Mouse (Mus musculus) CH12.LX (cell line): ENCODE data around the gene Mettl26. TPM values are rescaled to one million over a fixed set of nuclear protein-coding genes. Genes with fewer than 3 reads are reported as not detected.

Source experiments
- DNase-seq: peaks from one replicate; pipeline ENCODE4 v3.0.0-alpha.2; 2013; ENCODE audit errors: extremely low read depth
- H3K27ac ChIP-seq: 2 replicates; pipeline ENCODE4 v1.5.1; 2012; ENCODE audit warnings: low read depth, mild to moderate bottlenecking, control low read depth, moderate library complexity; ENCODE audit not compliant: insufficient read depth
- H3K27me3 ChIP-seq: replicated peaks from 2 replicates; pipeline ENCODE3; 2012; ENCODE audit warnings: inconsistent platforms
- H3K36me3 ChIP-seq, 2 experiments: replicated peaks in 1 of 2; 2 replicates each; pipeline versions ENCODE3 to v1.6.1; 2012; ENCODE audit warnings: inconsistent platforms in 1 of 2, low read length in 1 of 2, mild to moderate bottlenecking in 1 of 2, mixed read lengths in 1 of 2, moderate library complexity in 1 of 2; ENCODE audit not compliant: control insufficient read depth in 1 of 2, insufficient read depth in 1 of 2
- H3K4me1 ChIP-seq, 2 experiments: 2 replicates each; pipeline ENCODE4 v1.6.1; 2012; ENCODE audit warnings: inconsistent platforms in 1 of 2, moderate library complexity in 1 of 2; ENCODE audit not compliant: insufficient read depth in 2 of 2, control insufficient read depth in 1 of 2
- H3K4me2 ChIP-seq: 2 replicates; pipeline ENCODE4 v1.6.1; 2012; ENCODE audit warnings: low read depth, mild to moderate bottlenecking, control low read depth; ENCODE audit not compliant: poor library complexity, insufficient read depth, severe bottlenecking
- H3K4me3 ChIP-seq, 3 experiments: fragments of 150-350 bp in 1 of 3; sonication (generic) in 1 of 3; replicated peaks in 1 of 3; 2 replicates each; pipeline versions ENCODE3 to v1.5.1; 2011 to 2012; ENCODE audit warnings: low read depth in 2 of 3, low read length in 2 of 3, mild to moderate bottlenecking in 2 of 3, moderate library complexity in 2 of 3, control low read depth in 1 of 3, improper control_type of control experiment in 1 of 3, inconsistent platforms in 1 of 3, mixed read lengths in 1 of 3; ENCODE audit not compliant: poor library complexity in 1 of 3
- H3K79me2 ChIP-seq: replicated peaks from 2 replicates; pipeline ENCODE4 v1.6.1; 2012; ENCODE audit warnings: mild to moderate bottlenecking, moderate library complexity; ENCODE audit not compliant: control insufficient read depth, poor library complexity, insufficient read depth, severe bottlenecking; ENCODE audit errors: extremely low read depth
- H3K9ac ChIP-seq: 2 replicates; pipeline ENCODE4 v1.6.1; 2012; ENCODE audit warnings: low read depth, mild to moderate bottlenecking, control low read depth, moderate library complexity; ENCODE audit not compliant: insufficient read depth
- H3K9me3 ChIP-seq: replicated peaks from 2 replicates; pipeline ENCODE3; 2012; ENCODE audit warnings: low read length, inconsistent platforms, mixed read lengths
- CHD1 ChIP-seq: IDR thresholded peaks from 2 replicates; pipeline ENCODE4 v1.6.1; 2012; ENCODE audit warnings: low read depth, low read length, improper control_type of control experiment, inconsistent platforms
- CHD2 ChIP-seq: IDR thresholded peaks from 2 replicates; pipeline ENCODE4 v1.6.1; 2011; ENCODE audit warnings: low read length, improper control_type of control experiment
- CTCF ChIP-seq, 2 experiments: IDR thresholded peaks in 1 of 2; conservative IDR thresholded peaks in 1 of 2; 2 replicates each; pipeline ENCODE4 v1.5.1; 2011 to 2012; ENCODE audit warnings: low read depth in 2 of 2, low read length in 2 of 2, improper control_type of control experiment in 1 of 2, inconsistent platforms in 1 of 2, mild to moderate bottlenecking in 1 of 2, moderate library complexity in 1 of 2
- E2F4 ChIP-seq: IDR thresholded peaks from 2 replicates; pipeline ENCODE4 v1.6.1; 2011; ENCODE audit warnings: low read depth, low read length, improper control_type of control experiment; ENCODE audit not compliant: insufficient replicate concordance
- ELF1 ChIP-seq: IDR thresholded peaks from 2 replicates; pipeline ENCODE4 v1.6.1; 2014; ENCODE audit warnings: low read depth, mild to moderate bottlenecking, inconsistent platforms, low read length, improper control_type of control experiment
- GABPA ChIP-seq: IDR thresholded peaks from 2 replicates; pipeline ENCODE4 v1.6.1; 2012; ENCODE audit warnings: low read depth, low read length, improper control_type of control experiment, inconsistent platforms; ENCODE audit not compliant: insufficient replicate concordance
- HCFC1 ChIP-seq: IDR thresholded peaks from 2 replicates; pipeline ENCODE4 v1.6.1; 2012; ENCODE audit warnings: low read depth, mild to moderate bottlenecking, inconsistent platforms, low read length, improper control_type of control experiment
- IRF4 ChIP-seq: IDR thresholded peaks from 2 replicates; pipeline ENCODE4 v1.6.1; 2014; ENCODE audit warnings: low read depth, mild to moderate bottlenecking, inconsistent platforms, low read length, improper control_type of control experiment
- JUND ChIP-seq: conservative IDR thresholded peaks from 2 replicates; pipeline ENCODE4 v1.6.1; 2011; ENCODE audit warnings: low read depth, low read length, improper control_type of control experiment
- MAX ChIP-seq: IDR thresholded peaks from 2 replicates; pipeline ENCODE4 v1.6.1; 2011; ENCODE audit warnings: low read length, improper control_type of control experiment
- MAZ ChIP-seq: IDR thresholded peaks from 2 replicates; pipeline ENCODE4 v1.6.1; 2012; ENCODE audit warnings: low read depth, mild to moderate bottlenecking, inconsistent platforms, low read length, improper control_type of control experiment, moderate library complexity
- MEF2A ChIP-seq: IDR thresholded peaks from 2 replicates; pipeline ENCODE4 v1.6.1; 2014; ENCODE audit warnings: low read depth, mild to moderate bottlenecking, inconsistent platforms, low read length, improper control_type of control experiment, borderline replicate concordance
- NELFE ChIP-seq: IDR thresholded peaks from 2 replicates; pipeline ENCODE4 v1.6.1; 2011; ENCODE audit warnings: low read depth, low read length, improper control_type of control experiment
- POLR2AphosphoS2 ChIP-seq: IDR thresholded peaks from 2 replicates; pipeline ENCODE4 v1.6.1; 2011; ENCODE audit warnings: low read depth, low read length, improper control_type of control experiment
- RAD21 ChIP-seq: IDR thresholded peaks from 2 replicates; pipeline ENCODE4 v1.6.1; 2011; ENCODE audit warnings: low read depth, mild to moderate bottlenecking, low read length, improper control_type of control experiment, moderate library complexity
- SMC3 ChIP-seq: IDR thresholded peaks from 2 replicates; pipeline ENCODE4 v1.6.1; 2011; ENCODE audit warnings: low read depth, low read length, improper control_type of control experiment
- TCF12 ChIP-seq: IDR thresholded peaks from 2 replicates; pipeline ENCODE4 v1.6.1; 2014; ENCODE audit warnings: low read depth, mild to moderate bottlenecking, inconsistent platforms, low read length, improper control_type of control experiment
- UBTF ChIP-seq: IDR thresholded peaks from 2 replicates; pipeline ENCODE4 v1.6.1; 2012; ENCODE audit warnings: low read depth, mild to moderate bottlenecking, inconsistent platforms, low read length, improper control_type of control experiment, moderate library complexity
- ZMIZ1 ChIP-seq: IDR thresholded peaks from 2 replicates; pipeline ENCODE4 v1.6.1; 2012; ENCODE audit warnings: low read depth, mild to moderate bottlenecking, inconsistent platforms, low read length, improper control_type of control experiment
- ZNF384 ChIP-seq: IDR thresholded peaks from 2 replicates; pipeline ENCODE4 v1.6.1; 2012; ENCODE audit warnings: low read depth, low read length, improper control_type of control experiment, inconsistent platforms
- dilution Hi-C: fragments of 300-500 bp; cut with MboI; formaldehyde crosslinking; loops from 2 replicates; pipeline ENCODE4 v1.14.3; 2020; ENCODE audit warnings: low sequenced_read_pairs; ENCODE audit not compliant: extremely low pct_unique_long_range_greater_than_20kb, extremely low pct_ligation_motif_present
- in situ Hi-C: fragments of 300-500 bp; cut with MboI; formaldehyde crosslinking; loops from 3 replicates; pipeline ENCODE4 v1.14.3; 2019; ENCODE audit warnings: low sequenced_read_pairs, low pct_ligation_motif_present, low pct_unique_long_range_greater_than_20kb, mixed read lengths
- polyA plus RNA-seq: library from polyadenylated mRNA; unstranded; fragments of >175 nt; gene quantifications from 2 replicates; pipeline ENCODE4 v1.2.1, GENCODE M21; 2012; ENCODE audit warnings: low read depth; ENCODE audit not compliant: insufficient read length
- total RNA-seq, 2 experiments: library from RNA; depleted of rRNA; stranded (reverse); fragments of 300-350 nt in 1 of 2; fragments of >200 nt in 1 of 2; gene quantifications; 2 replicates each; pipeline ENCODE4 v1.2.3; 2012 to 2014

The Mettl26 gene
- total and polyA plus RNA-seq, 3 experiments, result 29.8 to 52.5 (median 33.0) TPM

GRCm38 (mm10) chr17:25888837-25889236 is 14.0 kb downstream of the Mettl26 start:
- no peak for DNase-seq
- no peak overlapping the region for H3K4me2 ChIP-seq
- H3K36me3 ChIP-seq, result peaks cover 31 to 78% of the 10 kb centered on the region in 2 experiments
- H3K9me3 ChIP-seq, result no peaks in the 10 kb centered on the region
- no peak overlapping the region for H3K4me3 ChIP-seq
- no peak for TF ChIP-seq CHD2
- no peak for TF ChIP-seq JUND
- no peak for TF ChIP-seq RAD21
- no peak for TF ChIP-seq HCFC1
- TF ChIP-seq GABPA, result no peak
- no peak for TF ChIP-seq POLR2AphosphoS2
- TF ChIP-seq IRF4, result no peak
- TF ChIP-seq, all 38 proteins: peak for 0
- no peaks in the 10 kb centered on the region for H3K27me3 ChIP-seq
- H3K9ac ChIP-seq, result no peak overlapping the region
- peaks cover 7% of the 10 kb centered on the region; the same call in 1 of the 2 replicates for H3K79me2 ChIP-seq
- H3K4me1 ChIP-seq, result peaks cover 0 to 6% of the 10 kb centered on the region in 2 experiments; a peak in 1 of 4 replicates
- dilution Hi-C loops, result no loop called here
- in situ Hi-C loops, result no loop called here
- H3K27ac ChIP-seq, result no peak overlapping the region

- peaks cover 8% of the 10 kb centered on the region; the same call in 1 of the 2 replicates for H3K79me2 ChIP-seq
- no peak overlapping the region for H3K4me2 ChIP-seq
- no peak overlapping the region for H3K4me3 ChIP-seq
- no peak for TF ChIP-seq ZNF384
- 0 out of 2 replicates have a peak, but pooled peaks have one; percentile 33 for TF ChIP-seq MAX
- TF ChIP-seq E2F4, result no peak
- 0 out of 2 replicates have a peak, but pooled peaks have one; percentile 35 for TF ChIP-seq TCF12
- no peak for TF ChIP-seq ZMIZ1
- no peak for TF ChIP-seq IRF4
- no peak for TF ChIP-seq ELF1
- no peak for TF ChIP-seq UBTF
- TF ChIP-seq SMC3, result peak; percentile 80
- TF ChIP-seq CHD2, result no peak
- TF ChIP-seq MAZ, result no peak
- peak; percentile 98 for TF ChIP-seq RAD21
- TF ChIP-seq CTCF (conservative IDR thresholded peaks at IDR 0.05 in 1 of 2, IDR thresholded peaks at IDR 0.05 in 1 of 2; ENCODE audit: low read depth in 2 of 2, low read length in 2 of 2), result peak; percentile 90 to 97
- TF ChIP-seq MEF2A, result peak; percentile 33; the same call in 1 of the 2 replicates
- TF ChIP-seq NELFE, result peak; percentile 47; the same call in 1 of the 2 replicates
- TF ChIP-seq CHD1, result no peak
- dilution Hi-C loops, result no loop called here
- no peaks in the 10 kb centered on the region for H3K9me3 ChIP-seq
- H3K27ac ChIP-seq, result no peak overlapping the region
- no peak overlapping the region for H3K9ac ChIP-seq
- H3K27me3 ChIP-seq, result no peaks in the 10 kb centered on the region
- in situ Hi-C loops, result no loop called here
- peaks cover 10 to 45% of the 10 kb centered on the region in 2 experiments for H3K36me3 ChIP-seq
- peak; percentile 77 for DNase-seq
- peaks cover 6 to 35% of the 10 kb centered on the region in 2 experiments; a peak in 3 of 4 replicates for H3K4me1 ChIP-seq
These were observed 19.2 kb downstream of the Mettl26 start for GRCm38 (mm10) chr17:25893975-25894617.
